Mouse (Mus musculus): ENCODE data around the gene Kcnk13.
"Not testable (repeated sequence)": the region's sequence is repeated elsewhere in the genome, so short reads cannot be mapped to it uniquely, and the experiment has no call there.

The Kcnk13 gene

DNA sequence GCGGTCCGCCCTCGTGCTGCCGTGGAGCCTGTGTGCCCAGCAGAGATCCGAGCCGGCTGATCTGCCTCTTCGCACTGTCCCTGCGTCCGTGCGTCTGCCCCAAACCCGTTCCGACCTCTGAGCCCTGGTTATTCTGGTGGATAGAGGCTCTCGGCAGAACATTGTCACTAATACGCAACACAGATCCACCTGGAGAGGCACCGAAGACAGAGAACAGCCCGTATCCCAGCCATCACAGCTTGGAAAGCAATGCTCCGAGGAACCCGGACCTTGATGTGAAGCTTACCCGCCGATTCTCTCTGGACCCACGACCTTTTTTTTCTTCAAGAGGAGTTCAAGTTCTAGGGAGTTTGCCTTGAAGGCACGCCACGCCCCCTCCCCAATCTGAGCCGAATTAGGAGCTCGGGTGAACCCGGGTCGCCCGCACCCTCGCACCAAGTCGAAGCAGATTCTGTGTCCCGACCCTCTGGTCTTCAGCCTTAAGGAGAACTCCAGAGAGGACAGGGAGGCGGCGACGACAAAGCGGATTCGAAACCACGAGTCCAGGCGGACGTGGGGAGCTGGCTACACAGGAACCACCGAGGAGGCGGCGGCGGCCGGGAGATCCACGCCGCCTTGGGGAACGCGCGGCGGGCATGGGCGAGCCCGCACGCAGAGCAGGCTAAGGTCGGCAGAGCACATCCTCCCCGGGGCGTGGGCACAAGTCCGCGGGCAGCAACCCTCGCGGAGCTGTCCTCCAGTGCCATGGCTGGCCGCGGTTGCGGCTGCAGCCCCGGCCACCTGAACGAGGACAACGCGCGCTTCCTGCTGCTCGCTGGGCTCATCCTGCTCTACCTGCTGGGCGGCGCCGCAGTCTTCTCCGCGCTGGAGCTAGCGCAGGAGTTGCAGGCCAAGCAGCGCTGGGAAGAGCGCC is 1.2 kb downstream of the Kcnk13 start:
- peak; percentile 22 to 58 for DNase-seq (ENCODE audit: low spot score in 2 of 2)

DNA sequence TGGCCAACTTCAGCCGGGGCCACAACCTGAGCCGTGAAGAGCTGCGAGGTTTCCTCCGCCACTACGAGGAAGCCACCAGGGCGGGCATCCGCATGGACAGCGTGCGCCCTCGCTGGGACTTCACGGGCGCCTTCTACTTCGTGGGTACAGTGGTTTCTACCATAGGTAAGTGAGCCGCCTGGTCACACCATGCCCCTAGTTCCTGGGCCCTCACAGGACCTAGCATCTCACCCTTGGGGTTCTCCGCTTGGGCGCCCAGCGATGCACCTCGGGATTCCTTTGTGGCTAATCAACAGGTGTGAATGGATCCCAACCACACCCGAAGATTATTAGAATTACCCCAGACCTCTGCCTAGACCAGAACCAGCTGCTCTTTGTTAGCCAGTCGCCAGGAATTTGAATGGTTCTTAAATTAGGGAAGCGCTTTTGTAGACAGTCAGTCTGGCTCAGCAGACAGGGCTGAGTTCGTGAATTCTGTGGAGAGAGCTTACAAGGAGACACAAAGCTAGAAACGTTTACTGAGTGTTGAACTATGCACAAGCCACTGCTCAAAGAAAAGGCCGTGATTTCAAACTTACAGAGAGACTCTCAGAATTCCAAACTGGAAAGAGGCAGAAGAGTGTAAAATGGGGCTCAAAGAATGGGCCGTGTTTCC is 1.9 kb downstream of the Kcnk13 start:
- peak in 1 of 2 experiments; percentile 19 for DNase-seq (ENCODE audit: low spot score in 2 of 2)

DNA sequence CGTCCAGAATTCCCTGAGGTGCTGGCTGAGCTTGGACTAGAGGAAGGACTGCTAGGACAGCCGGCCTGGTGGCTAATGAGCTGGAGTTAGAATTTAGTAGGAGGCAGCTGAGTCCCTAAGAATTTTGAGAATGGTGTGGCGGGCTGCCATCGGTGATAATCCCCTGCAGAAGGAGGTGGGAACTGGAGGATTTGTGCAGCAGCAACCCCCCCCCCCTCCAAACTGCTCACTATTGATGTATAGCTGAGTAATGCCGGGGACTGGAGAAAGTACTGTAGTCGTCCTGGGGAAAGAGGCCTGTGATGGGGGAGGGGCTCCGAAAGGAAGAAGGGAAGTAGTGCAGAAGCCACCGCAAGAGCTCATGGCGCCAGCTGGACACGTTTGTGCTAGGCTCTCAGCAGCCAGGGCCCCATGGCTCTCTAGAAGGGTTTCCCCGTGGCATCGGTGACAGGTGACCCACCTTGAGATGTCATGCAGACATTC is 2.6 kb downstream of the Kcnk13 start:
- peak in 1 of 2 experiments; percentile 14 for DNase-seq (ENCODE audit: low spot score in 2 of 2)

DNA sequence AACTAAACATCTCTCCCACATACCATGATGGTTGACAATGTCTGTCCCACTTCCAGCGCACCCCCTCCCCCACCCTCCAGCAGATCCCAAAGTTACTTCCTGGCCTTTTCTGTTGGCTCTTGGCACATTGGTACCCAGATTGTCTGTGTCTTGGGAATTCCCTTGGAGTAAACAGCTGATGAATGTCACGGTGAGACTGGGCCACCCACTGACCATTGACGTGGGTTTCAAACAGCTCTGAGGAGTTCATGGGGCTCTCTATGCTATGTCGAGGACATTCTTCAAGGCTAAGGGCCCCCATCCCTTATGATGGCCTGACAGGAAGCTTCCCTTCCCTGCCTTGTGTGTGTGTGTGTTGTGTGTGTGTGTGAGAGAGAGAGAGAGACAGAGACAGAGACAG is 5.6 kb downstream of the Kcnk13 start:
- no peak for DNase-seq (ENCODE audit: low spot score in 2 of 2)

DNA sequence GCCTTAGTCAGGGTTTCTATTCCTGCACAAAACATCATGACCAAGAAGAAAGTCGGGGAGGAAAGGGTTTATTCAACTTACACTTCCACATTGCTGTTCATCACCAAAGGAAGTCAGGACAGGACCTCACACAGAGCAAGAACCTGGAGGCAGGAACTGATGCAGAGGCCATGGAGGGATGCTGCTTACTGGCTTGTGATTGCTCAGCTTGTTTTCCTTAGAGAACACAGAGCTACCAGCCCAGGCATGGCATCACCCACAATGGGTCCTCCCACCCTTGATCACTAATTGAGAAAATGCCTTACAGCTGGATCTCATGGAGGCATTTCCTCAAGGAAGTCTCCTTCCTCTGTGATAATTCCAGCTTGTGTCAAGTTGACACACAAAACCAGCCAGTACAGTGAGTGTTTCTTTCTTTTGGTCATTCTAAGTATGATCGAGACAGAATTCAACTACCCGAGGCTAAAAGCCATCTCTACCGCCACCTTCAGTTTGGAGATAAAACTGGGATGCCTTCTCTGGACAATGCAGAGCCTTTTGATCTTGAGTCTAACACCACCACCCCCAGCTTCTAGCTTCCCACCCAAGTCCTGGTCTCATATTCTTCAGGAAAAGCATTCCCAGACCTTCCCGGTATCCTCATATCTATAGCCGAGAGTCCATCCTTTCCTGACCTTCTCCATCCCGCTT is 7.1 kb downstream of the Kcnk13 start:
- DNase-seq (ENCODE audit: low spot score in 2 of 2) = not testable (repeated sequence)

DNA sequence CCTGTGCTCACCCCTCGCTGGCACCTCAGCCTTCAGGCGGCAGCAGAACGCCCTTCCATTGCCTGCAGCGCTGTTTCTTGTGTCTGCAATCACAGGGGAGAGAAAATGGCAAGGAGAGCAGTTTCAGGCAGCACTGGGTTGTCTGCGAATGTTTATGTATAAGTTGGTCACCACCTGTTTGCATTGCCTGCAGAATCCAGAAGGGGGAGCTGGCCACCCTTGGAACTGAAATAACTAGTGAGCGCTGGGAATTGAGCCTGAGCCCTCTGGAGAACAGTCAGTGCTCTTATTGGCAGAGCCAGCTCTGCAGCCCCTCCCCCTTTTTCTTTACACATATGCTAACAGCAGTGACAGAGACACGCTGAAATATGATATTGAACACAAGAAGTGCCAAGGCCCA is 8.5 kb downstream of the Kcnk13 start:
- DNase-seq (ENCODE audit: low spot score in 2 of 2) = no peak

DNA sequence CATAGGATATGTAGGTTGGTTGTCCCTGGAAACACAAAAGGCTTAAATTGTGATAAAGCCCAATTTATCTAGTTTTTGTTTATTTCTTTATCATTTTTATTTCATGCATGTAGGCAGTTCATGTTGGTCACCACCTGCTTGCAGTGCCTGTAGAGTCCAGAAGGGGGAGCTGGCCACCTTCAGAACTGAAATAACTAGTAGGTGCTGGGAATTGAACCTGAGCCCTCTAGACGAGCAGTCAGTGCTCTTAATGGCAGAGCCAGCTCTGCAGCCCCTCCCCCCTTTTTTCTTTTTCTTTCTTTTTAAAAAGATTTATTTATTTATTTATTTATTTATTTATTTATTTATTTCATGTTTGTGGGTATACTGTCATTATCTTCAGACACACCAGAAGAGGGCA is 9.4 kb downstream of the Kcnk13 start:
- no peak for DNase-seq (ENCODE audit: low spot score in 2 of 2)

DNA sequence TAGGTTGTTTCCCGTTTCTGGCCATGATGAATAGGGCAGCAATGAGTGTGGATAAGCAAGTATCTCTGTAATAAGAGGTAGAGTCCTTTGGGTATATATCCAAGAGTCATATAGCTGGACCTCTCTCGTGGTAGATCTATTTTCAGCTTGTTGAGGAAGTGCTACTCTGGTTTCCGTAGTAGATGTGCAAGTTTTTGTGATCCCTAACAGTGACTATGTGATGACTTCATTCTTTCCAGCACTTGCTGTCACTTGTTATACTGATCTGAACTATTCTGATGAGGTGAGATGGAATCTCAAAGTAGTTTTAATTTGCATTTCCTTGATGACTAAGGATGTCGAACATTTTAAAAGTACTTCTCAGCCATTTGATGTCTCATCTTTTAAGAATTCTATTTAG is 15.2 kb downstream of the Kcnk13 start:
- no peak for DNase-seq (ENCODE audit: low spot score in 2 of 2)

DNA sequence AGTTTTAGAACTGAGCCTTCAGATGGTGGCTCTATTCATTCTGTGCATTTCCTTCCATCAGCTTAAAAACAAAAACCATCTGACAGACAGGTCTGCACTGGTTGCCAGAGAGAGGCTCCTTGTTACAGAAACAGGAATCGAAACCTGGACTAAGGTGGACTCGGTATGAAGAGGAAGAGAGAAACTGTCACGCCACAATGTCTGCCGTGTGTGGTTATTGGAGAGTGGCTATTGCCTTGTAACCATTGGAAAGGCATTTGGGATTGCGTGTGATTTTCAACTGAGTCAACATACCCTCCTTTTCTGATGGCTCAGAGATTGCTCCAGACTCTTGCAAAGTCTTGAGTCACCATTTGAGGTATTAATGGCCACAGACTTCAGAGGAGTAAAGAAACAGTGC is 22.5 kb downstream of the Kcnk13 start:
- no peak for DNase-seq (ENCODE audit: low spot score in 2 of 2)

DNA sequence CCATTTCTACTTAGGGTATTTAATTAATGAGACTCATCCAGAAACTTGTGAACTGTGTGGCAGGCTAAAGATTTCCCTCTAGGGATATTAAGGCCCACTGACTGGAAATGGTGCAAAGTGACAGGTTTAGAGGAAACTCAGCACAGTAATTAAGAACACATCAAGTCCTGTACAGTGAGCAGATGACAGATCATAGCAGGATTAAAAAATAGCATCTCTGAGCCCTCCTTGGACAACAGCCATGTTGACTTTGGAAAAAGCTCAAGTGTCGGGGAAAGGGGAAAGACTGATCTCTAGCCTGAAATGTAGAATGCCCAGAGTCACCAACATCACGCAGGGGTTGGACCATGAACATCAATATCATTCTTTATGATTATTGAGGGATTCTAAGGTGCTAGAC is 23.8 kb downstream of the Kcnk13 start:
- DNase-seq (ENCODE audit: low spot score in 2 of 2) = no peak

DNA sequence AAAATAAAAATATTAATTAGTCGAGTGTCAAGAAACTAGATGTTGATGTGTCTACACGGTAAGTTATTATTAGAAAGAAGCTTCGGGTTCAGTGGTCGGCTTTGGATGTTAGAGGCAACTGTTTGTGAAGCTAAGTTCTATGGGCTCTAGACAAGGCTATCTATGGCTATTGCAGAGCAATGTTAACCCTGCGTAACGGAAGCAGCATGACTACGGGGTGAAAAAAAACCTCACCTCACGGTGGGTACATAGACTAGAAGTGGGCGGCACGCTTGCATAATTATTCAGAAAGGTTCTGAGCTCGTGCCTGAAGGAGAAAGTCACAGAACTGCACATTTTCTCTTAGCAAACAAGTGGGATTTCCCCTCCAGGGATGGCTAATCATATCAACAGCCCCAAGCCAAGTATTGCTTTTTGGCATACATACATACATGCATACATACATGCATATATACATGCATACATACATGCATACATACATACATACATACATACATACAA is 28.1 kb downstream of the Kcnk13 start:
- DNase-seq (ENCODE audit: low spot score in 2 of 2) = no peak

DNA sequence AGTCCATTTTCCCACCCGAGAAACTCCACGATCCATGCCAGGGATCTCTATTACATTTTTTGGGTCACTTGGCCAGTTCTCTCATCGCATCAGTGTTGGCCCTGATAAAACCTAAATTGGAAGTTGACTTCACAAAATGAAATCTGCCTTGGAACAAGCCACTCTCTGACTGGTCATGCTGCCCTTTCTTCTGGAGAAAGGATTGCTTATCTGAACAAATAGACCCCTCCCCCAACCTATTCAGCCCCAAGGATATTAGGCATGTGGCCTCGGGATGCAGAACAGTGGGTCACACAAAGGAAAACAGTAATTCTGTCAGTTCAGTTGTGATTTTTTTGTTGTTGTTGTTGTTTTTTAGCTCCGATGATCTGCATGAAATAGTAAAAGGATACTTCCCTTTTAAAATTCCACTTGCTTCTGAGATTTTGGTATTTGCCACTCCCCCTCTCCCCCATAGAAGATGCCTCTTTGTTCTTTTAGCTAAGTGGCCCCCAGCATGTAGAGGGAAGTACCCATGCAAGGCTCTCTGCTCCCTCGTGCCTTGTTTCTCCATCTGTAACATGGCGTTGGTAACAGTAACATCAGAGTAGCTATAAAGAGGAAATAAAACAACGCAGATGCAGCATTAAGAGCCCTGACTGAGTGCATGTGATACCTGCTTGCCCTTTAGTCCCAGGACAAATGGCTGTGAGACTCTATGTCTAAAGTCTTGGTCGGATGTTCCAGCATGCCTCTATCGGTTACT is 29.0 kb downstream of the Kcnk13 start:
- DNase-seq (ENCODE audit: low spot score in 2 of 2) = no peak

DNA sequence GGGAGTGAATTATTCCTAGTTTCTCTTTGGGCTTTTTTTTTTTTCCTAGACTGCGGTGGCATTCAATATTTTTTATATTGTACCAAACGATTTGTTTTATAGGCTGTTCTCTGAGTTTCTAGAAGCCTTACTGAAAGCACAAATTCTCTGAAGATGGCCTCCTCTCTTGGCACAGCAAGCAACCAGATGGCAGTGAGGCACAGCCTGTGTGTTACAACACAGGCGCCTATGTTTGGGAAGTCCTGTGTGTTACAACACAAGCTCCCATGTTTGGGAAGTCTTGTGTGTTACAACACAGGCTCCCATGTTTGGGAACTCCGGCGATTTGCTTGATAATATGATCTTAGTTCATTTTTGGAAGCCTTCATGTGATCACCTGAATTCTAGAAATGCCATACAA is 31.7 kb downstream of the Kcnk13 start:
- DNase-seq (ENCODE audit: low spot score in 2 of 2) = no peak

DNA sequence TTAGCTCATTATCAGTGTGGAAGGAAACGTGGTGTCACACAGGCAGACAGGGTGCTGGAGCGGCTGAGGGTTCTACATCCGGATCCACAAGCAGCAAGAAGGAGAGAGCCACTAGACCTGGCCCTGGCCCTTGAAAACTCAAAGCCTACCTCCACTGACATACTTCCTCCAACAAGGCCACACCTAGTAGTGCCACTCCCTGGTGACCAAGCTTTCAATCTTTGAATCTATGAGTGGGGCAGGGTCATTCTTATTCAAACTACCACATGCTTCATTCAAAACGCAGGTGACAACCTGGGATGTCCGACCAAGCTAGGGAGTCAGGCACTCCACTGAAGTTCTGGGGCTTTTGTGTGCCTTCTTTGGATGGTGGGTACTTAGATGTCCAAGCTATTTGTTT is 35.4 kb downstream of the Kcnk13 start:
- no peak for DNase-seq (ENCODE audit: low spot score in 2 of 2)

DNA sequence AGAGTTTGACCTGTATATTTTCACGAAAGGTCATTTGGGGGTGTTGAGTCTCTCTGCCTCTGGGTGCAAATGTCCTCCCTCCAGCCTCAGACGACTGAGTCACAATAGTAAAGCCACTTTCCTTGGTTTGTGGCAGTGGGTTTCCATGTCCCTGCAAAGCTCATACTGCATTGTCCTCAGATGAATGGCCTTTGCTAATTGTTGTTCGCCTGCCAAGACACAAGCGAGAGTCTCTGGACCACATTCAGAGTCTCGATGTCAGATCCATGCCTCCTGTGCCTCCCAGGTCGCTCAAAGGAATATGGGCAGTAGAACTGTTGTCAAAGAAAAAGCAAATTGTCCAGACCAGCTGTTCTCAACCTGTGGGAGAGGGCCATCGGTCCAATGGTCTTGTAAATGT is 36.1 kb downstream of the Kcnk13 start:
- DNase-seq (ENCODE audit: low spot score in 2 of 2) = no peak

DNA sequence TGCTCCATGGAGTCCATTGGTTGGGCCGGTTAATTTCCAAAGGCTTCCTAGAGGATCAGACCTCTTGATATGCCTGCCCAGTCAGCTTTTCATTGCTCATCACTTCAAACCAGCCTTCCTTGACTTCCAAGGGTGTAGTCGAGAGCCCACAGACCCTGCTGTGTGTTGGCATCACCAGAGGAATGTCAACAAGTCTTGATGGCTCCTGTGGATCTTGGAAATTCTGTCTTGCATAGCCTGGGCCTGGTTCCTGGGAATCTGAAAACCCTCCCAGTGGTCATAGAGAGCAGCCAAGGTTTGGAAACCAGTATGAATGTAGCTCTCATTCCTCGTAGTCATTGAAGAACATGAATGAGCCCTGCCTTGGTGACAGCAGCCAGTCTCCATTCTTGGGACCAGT is 36.9 kb downstream of the Kcnk13 start:
- no peak for DNase-seq (ENCODE audit: low spot score in 2 of 2)

DNA sequence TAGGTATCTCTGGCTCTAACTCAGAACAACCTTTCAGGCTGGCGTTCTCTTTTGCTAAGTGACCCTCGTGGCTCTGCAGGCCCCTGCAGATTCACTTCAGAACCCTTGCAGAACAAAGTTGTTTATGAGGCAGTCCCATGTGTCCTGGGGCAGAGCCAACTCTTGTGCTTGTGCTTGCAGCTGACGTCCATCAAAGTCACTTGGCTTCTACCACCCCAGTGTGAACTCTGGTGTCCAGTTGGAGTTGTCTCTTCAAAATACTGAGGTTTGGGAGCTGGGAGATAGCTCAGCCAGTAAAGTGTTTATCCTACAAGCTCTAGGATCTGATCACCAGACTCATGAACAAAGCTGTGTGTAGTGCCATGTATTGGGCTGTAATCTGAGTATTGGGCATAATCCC is 37.6 kb downstream of the Kcnk13 start:
- DNase-seq (ENCODE audit: low spot score in 2 of 2) = no peak

DNA sequence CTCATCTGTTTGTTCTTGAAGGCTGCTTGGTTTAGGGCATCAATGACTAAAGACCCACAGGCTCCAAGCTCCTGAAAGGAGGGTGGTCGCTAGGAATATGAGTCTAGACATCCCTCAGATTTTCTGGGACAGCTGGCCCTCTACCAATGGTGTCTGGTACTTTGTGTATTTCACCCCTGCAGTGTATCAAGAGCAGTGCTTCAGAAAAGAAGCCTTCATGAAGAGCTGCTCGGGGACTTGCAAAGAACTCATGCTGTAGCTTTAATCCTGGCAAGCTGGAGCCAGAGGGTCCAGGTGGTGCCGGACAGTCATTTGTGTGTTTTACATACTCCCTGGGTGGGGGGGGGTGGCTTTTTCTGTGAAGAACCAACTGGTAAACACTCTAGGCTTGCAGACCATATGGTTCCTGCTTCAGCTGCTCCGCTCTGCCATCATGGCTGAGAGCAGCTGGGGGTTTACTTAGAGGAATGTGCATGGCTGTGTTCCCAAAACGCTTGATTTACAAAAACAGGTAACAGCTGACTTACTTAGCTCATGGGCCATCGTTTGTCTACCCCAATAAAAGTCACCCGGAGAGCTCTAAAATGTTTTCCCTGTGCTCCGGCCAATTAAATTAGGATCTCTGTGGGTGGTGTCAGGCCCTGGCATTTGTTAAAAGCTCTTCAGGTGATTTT is 38.8 kb downstream of the Kcnk13 start:
- DNase-seq (ENCODE audit: low spot score in 2 of 2) = no peak

DNA sequence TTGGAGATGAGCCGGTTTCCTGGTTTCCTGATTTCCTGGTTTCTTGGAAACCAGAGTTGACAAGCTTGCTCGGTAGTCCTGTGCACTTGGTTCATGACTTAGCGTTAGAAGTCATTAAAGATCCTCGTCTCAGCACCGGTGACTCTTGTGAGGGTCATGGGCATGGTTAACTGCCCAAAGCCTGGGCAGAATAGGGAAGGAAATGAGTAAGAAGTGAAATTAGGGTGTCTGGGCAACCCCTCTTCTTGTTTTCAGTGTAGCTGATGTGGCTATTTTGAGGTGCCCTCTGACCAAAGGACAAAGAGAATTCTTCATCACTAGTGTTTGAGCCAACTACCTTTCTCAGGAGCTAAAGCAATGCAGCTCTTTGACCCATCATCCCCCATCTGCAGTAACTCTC is 41.0 kb downstream of the Kcnk13 start:
- no peak for DNase-seq (ENCODE audit: low spot score in 2 of 2)

DNA sequence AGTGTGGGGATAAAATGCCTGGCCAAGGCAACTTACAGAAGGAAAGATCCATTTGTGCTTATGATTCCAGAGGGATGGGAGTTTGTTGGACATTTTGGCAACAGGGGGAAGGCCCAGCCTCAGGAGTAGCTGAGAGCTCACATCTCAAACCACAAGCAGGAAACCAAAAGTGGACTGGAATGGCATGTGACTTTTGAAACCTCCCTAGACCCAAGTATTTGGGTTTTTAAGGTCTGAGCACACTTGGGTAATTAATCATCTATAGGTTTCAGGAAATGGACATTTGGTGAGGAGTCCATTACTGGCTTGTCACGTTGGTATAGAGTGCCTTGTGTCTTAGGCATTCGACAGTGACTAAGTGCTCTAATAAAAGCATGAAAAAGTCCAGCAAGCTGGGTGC is 42.4 kb downstream of the Kcnk13 start:
- DNase-seq (ENCODE audit: low spot score in 2 of 2) = no peak

DNA sequence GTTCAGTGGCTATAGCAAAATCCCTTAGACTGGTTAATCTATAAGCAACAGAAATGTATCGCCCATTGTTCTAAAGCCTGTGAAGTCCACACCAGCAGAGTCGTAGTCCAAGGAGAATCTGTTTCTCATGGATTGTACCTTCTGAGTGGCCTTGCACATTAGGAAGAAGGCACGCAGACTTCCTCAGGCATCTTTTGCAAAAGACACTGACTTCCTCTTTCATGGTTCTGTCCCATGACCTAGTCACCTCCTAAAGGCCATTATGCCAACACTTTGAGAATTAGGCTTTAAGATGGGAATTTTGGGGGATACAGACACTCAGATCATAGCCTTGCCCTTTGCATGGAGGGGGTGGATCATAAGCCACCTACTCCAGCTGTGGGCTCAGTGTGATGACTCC is 48.5 kb downstream of the Kcnk13 start:
- DNase-seq (ENCODE audit: low spot score in 2 of 2) = no peak
